Mouse (Mus musculus): ENCODE measurements around the gene Fbxw9.

DNA sequence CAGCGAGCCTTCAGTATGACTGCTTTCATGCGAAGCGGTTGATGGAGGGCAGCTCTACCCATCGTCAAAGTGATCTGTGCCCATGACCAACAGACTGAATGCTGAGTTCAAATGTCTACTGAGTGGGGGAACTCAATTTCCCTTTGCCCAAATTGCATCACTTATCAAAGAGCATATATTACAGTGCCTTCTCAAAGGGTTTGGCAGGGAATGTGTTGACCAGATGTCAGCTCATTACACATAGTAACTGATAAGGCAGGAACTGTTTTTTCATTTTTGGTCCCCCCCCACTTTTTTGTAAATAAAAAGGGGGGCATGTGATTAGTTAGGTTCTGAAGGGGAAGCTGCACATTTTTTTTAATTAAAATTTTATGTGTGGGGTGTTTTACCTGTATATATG lies 2.7 kb downstream of the Fbxw9 start:
- TF ChIP-seq CTCF (conservative IDR thresholded peaks at IDR 0.05; ENCODE audit: insufficient read depth, insufficient read length, low read depth, low read length) (no peak), POLR2A (IDR thresholded peaks at IDR 0.05; ENCODE audit: low read depth, low read length) (no peak)

All from kidney, adult 2 months (tissue).